Comparison of ENCODE assay signal across 17 mouse cellular contexts in genomic region chr16:19946578-19947298, GRCm38 (mm10). TPM values are rescaled to one million over a fixed set of nuclear protein-coding genes. Genes with fewer than 3 reads are reported as not detected.
DNase-seq lines count a peak whose midpoint lies in the region; ATAC-seq and TF ChIP-seq lines count a peak whose summit lies in the region.
"Had no signal": no experiment of that assay in that cellular context is flagged by ENCODE, and none has a peak within 500 bp of the region (broad histone marks: within the 10 kb centered on the region; RNA-seq: fewer than 3 reads in every experiment).

No protein-coding gene starts in this region.

- no peak overlapping the region for H3K9ac ChIP-seq in kidney, embryonic 14.5 days (ENCODE audit: low read depth, low read length)
- H3K9ac ChIP-seq in embryonic facial prominence, embryonic 13.5 days = no peak overlapping the region
- H3K9ac ChIP-seq: embryonic facial prominence, embryonic 12.5 days; forebrain, postnatal 0 days had no signal

- 52% methylated on average over 11 of the region's 11 CpGs for WGBS in kidney, embryonic 14.5 days
- WGBS in embryonic facial prominence, embryonic 13.5 days = 65% methylated on average over 11 of the region's 11 CpGs

- peak; percentile 5 for DNase-seq in gastrocnemius, postnatal 10 days
- no peak for DNase-seq in gastrocnemius, adult 8-10 months (ENCODE audit: low spot score in 2 of 2)
- no peak for DNase-seq in kidney, adult 9 months
- DNase-seq in adrenal gland, postnatal 14 days = no peak
- no peak for DNase-seq in ovary, postnatal 10 days (ENCODE audit: low spot score)
- DNase-seq: adrenal gland, adult 8-10 months; B cell, adult 2 months; cerebellum, adult 11-12 months; forebrain, postnatal 0 days; liver; thymus, adult 18-20 months had no signal

- H3K27ac ChIP-seq in kidney, embryonic 14.5 days (ENCODE audit: low read depth, low read length) = no peak overlapping the region
- H3K27ac ChIP-seq in embryonic facial prominence, embryonic 13.5 days = 0 out of 2 replicates have a peak overlapping the region, but pooled peaks have one; percentile 22
- H3K27ac ChIP-seq: embryonic facial prominence, embryonic 12.5 days; hindbrain, postnatal 0 days; midbrain, embryonic 10.5 days had no signal

- H3K36me3 ChIP-seq in kidney, embryonic 14.5 days (ENCODE audit: control insufficient read depth, insufficient read depth, low read length) = no peaks in the 10 kb centered on the region
- no peaks in the 10 kb centered on the region for H3K36me3 ChIP-seq in C2C12 (ENCODE audit: control insufficient read depth, insufficient read depth)
- H3K36me3 ChIP-seq in embryonic facial prominence, embryonic 13.5 days = no peaks in the 10 kb centered on the region
- H3K36me3 ChIP-seq: embryonic facial prominence, embryonic 12.5 days; midbrain, embryonic 10.5 days had no signal

- no peaks in the 10 kb centered on the region for H3K79me2 ChIP-seq in C2C12 (ENCODE audit: control insufficient read depth, insufficient read depth)

- ATAC-seq in kidney, embryonic 14.5 days (ENCODE audit: low FRiP score, low TSS enrichment) = peak; percentile 85
- ATAC-seq in embryonic facial prominence, embryonic 13.5 days (ENCODE audit: insufficient number of reproducible peaks, insufficient read depth, low FRiP score, low TSS enrichment, low read depth) = no peak
- ATAC-seq: forebrain, postnatal 0 days; hindbrain, postnatal 0 days had no signal

- no peak overlapping the region for H3ac ChIP-seq in C2C12 (ENCODE audit: control insufficient read depth, insufficient read length, low read depth)

- H3K79me3 ChIP-seq in C2C12 (ENCODE audit: low read depth) = no peaks in the 10 kb centered on the region

- 0 out of 2 replicates have a peak, but pooled peaks cover 5% of the 10 kb centered on the region for H3K4me1 ChIP-seq in kidney, embryonic 14.5 days (ENCODE audit: control insufficient read depth, insufficient read depth, low read length)
- peaks cover 10% of the 10 kb centered on the region; the same call in 1 of the 2 replicates for H3K4me1 ChIP-seq in embryonic facial prominence, embryonic 13.5 days
- H3K4me1 ChIP-seq: embryonic facial prominence, embryonic 12.5 days; midbrain, embryonic 10.5 days had no signal

- H3K4me3 ChIP-seq in kidney, embryonic 14.5 days (ENCODE audit: low read length) = no peak overlapping the region
- no peak overlapping the region for H3K4me3 ChIP-seq in C2C12 (ENCODE audit: insufficient read depth, poor library complexity, severe bottlenecking)
- no peak overlapping the region for H3K4me3 ChIP-seq in embryonic facial prominence, embryonic 13.5 days
- H3K4me3 ChIP-seq: embryonic facial prominence, embryonic 12.5 days; midbrain, embryonic 10.5 days had no signal

- H3K4me2 ChIP-seq in kidney, embryonic 14.5 days (replicated peaks; ENCODE audit: low read depth, low read length) = no peak overlapping the region
- no peak overlapping the region for H3K4me2 ChIP-seq in embryonic facial prominence, embryonic 13.5 days
- H3K4me2 ChIP-seq: embryonic facial prominence, embryonic 12.5 days had no signal

- no peak for TF ChIP-seq CTCF in C2C12 (IDR thresholded peaks at IDR 0.05; ENCODE audit: control insufficient read depth, insufficient read depth, insufficient read length)

- H3K27me3 ChIP-seq in kidney, embryonic 14.5 days (ENCODE audit: control insufficient read depth, insufficient read depth, low read length) = no peaks in the 10 kb centered on the region
- no peaks in the 10 kb centered on the region for H3K27me3 ChIP-seq in C2C12 (ENCODE audit: control insufficient read depth, insufficient read depth, insufficient read length)
- no peaks in the 10 kb centered on the region for H3K27me3 ChIP-seq in embryonic facial prominence, embryonic 13.5 days
- H3K27me3 ChIP-seq: embryonic facial prominence, embryonic 12.5 days had no signal

- no peaks in the 10 kb centered on the region for H3K9me3 ChIP-seq in kidney, embryonic 14.5 days (ENCODE audit: control insufficient read depth, low read length)
- H3K9me3 ChIP-seq in embryonic facial prominence, embryonic 13.5 days = no peaks in the 10 kb centered on the region
- H3K9me3 ChIP-seq: embryonic facial prominence, embryonic 12.5 days; midbrain, embryonic 10.5 days had no signal

TF ChIP-seq in C2C12, 6 proteins besides CTCF, POLR2A, EP300 and RAD21:
- TF ChIP-seq MYOD1 (IDR thresholded peaks at IDR 0.05; ENCODE audit: control insufficient read depth, insufficient read length, low read depth) (peak; percentile 49), CEBPB (IDR thresholded peaks at IDR 0.05; ENCODE audit: low read depth) (no peak)

RNA-seq across cellular contexts. Expression of gene Klhl6, which starts 36.1 kb away (rescaled TPM):
- total RNA-seq in gastrocnemius, postnatal 10 days (2021) = 1 to 10 TPM; 3.3 to 5.4 TPM
- total RNA-seq in gastrocnemius, adult 8-10 months (2022) = under 1 TPM; 0.29 to 0.59 (median 0.42) TPM
- 9.2 and 10.7 TPM in 2 replicates for polyA plus RNA-seq in kidney, embryonic 14.5 days (2014; fragmentation: Nextera tagmentation; extraction: Ambion mirVana)
- polyA plus RNA-seq in C2C12 (2012; fragmentation: generic; extraction: Trizol) = 0.16 TPM
- 6.5 and 8.0 TPM in 2 replicates for polyA plus RNA-seq in embryonic facial prominence, embryonic 13.5 days (2015; fragmentation: Nextera tagmentation; extraction: Ambion mirVana)
- 7.3 and 13.0 TPM in 2 replicates for total RNA-seq in adrenal gland, postnatal 14 days (2021)
